Mouse (Mus musculus) embryonic facial prominence, embryonic 11.5 days (tissue): ENCODE results near the gene Fgfr2. TPM values are rescaled to one million over a fixed set of nuclear protein-coding genes. Genes with fewer than 3 reads are reported as not detected.
"Not testable (repeated sequence)": the region's sequence is repeated elsewhere in the genome, so short reads cannot be mapped to it uniquely, and the experiment has no call there.

Experiments used
- ATAC-seq: fragments of 200-750 bp; cut with Nextera tagmentation; replicated peaks from 2 replicates; pipeline ENCODE4 v1.8.0; 2017; ENCODE audit warnings: low read depth; ENCODE audit not compliant: insufficient number of reproducible peaks, low FRiP score, low TSS enrichment
- DNase-seq: peaks from one replicate; pipeline ENCODE4 v3.0.0-alpha.2; 2015; ENCODE audit warnings: low spot score
- H3K27ac ChIP-seq: fragments of 300-500 bp; sonication (generic); replicated peaks from 2 replicates; pipeline ENCODE4 v1.5.1; 2014; ENCODE audit warnings: mild to moderate bottlenecking, low read depth, low read length, control low read depth
- H3K27me3 ChIP-seq: fragments of 300-500 bp; sonication (generic); 2 replicates; pipeline ENCODE4 v1.6.1; 2014; ENCODE audit warnings: mild to moderate bottlenecking, low read length, moderate library complexity, mixed read lengths; ENCODE audit not compliant: control insufficient read depth, insufficient read depth
- H3K36me3 ChIP-seq: fragments of 300-500 bp; sonication (generic); replicated peaks from 2 replicates; pipeline ENCODE4 v1.6.1; 2014; ENCODE audit warnings: low read depth, mild to moderate bottlenecking, low read length, moderate library complexity, mixed read lengths; ENCODE audit not compliant: control insufficient read depth, insufficient read depth
- H3K4me1 ChIP-seq: fragments of 300-500 bp; sonication (generic); 2 replicates; pipeline ENCODE4 v1.6.1; 2014; ENCODE audit warnings: low read length, mixed read lengths; ENCODE audit not compliant: control insufficient read depth, insufficient read depth
- H3K4me2 ChIP-seq: fragments of 300-500 bp; sonication (generic); 2 replicates; pipeline ENCODE4 v1.6.1; 2014; ENCODE audit warnings: low read depth, mild to moderate bottlenecking, control low read depth, low read length, moderate library complexity
- H3K4me3 ChIP-seq: fragments of 300-500 bp; sonication (generic); 2 replicates; pipeline ENCODE4 v1.5.1; 2014; ENCODE audit warnings: low read depth, low read length, control low read depth
- H3K9ac ChIP-seq: fragments of 300-500 bp; sonication (generic); replicated peaks from 2 replicates; pipeline ENCODE4 v1.6.1; 2014; ENCODE audit warnings: mild to moderate bottlenecking, control low read depth, low read length
- H3K9me3 ChIP-seq: fragments of 300-500 bp; sonication (generic); replicated peaks from 2 replicates; pipeline ENCODE4 v1.6.1; 2016; ENCODE audit warnings: mild to moderate bottlenecking, low read length, inconsistent platforms, mixed read lengths; ENCODE audit not compliant: control insufficient read depth
- WGBS: fragments of 180-500 bp; shearing (Covaris S2); extraction: QIAGEN DNeasy Blood & Tissue Kit; methylation state at CpG from one replicate; pipeline ENCODE4 v1.1.7; 2014; 5-methylcytosine and 5-hydroxymethylcytosine counted together
- polyA plus RNA-seq: library from polyadenylated mRNA; unstranded; fragments of >200 nt; fragmentation: Nextera tagmentation; extraction: Ambion mirVana; gene quantifications from 2 replicates; pipeline ENCODE4 v1.2.1, GENCODE M21; 2014

Fgfr2 gene
- polyA plus RNA-seq, 1 experiment from 2014 or later, result 75.6 TPM

DNA sequence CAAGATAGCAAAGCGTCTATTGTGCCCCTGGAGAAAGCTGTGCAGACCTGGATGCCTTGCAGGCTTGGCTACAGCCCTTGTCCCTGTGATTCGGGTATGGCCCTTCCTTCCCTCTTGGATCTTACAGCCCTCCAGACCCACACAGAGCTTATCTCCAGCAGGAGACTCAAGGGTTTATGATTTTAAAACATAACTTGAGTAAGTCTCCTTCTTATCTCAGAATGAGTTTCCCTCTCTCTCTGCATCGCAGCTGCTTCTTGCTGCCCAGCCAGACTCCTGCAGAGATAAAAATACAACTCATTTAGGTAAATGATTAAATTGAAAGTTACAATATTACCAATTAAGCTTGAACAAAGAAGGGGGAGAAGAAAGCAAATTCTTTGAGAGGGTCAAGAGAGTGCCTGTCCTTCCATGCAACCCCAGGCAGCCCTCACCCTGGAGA, 2988.2 kb downstream of the Fgfr2 start:
- 56% methylated on average over 3 of the region's 3 CpGs for WGBS
- Histone ChIP-seq H3K4me2 (no peak overlapping the region), H3K36me3 (no peaks in the 10 kb centered on the region), H3K9me3 (no peaks in the 10 kb centered on the region), H3K27ac (no peak overlapping the region), H3K9ac (no peak overlapping the region), H3K27me3 (no peaks in the 10 kb centered on the region), H3K4me1 (no peaks in the 10 kb centered on the region), H3K4me3 (no peak overlapping the region)
- ATAC-seq (no peak), DNase-seq (no peak)

DNA sequence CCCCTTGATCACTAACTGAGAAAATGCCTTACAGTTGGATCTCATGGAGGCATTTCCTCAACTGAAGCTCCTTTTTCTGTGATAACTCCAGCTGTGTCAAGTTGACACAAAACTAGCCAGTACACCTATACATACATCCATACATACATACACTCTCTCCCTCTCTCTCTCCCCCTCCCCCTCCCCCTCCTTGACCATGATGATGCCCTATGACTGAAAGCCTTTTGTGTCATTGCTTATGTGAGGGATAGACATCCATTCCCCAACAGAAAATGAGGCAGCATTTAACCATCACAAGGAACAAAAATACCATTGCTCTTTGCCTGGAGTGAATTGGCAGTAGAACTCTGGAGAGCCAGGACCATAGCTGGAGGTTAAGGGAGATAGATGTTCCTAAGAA, 2988.7 kb downstream of the Fgfr2 start:
- not testable (repeated sequence) for ATAC-seq, DNase-seq

DNA sequence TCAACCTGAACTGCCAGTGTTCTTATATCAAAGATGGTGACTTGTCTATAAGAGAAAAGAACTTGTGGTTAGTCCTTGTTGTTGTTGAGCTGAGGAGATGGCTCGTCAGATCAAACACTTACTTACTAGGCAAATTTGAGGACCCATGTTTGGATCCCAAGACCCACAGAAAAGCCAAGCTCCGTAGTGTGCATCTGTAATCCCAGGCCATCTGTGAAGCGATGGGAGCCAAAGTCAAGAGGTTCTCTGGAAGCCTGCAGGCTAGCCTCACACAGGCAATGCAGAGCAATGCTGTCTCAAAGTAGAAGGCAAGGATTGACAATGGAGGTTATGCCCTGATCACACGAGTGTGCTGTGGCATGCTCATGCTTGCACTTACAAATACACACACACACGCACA, 2992.9 kb downstream of the Fgfr2 start:
- no peaks in the 10 kb centered on the region for H3K9me3 ChIP-seq
- DNase-seq (no peak), ATAC-seq (no peak)
- H3K36me3 ChIP-seq, result no peaks in the 10 kb centered on the region
- H3K4me1 ChIP-seq, result no peaks in the 10 kb centered on the region
- H3K4me2 ChIP-seq, result no peak overlapping the region
- WGBS, result 94% methylated on average over 5 of the region's 5 CpGs
- no peak overlapping the region for H3K4me3 ChIP-seq
- no peaks in the 10 kb centered on the region for H3K27me3 ChIP-seq
- no peak overlapping the region for H3K27ac ChIP-seq
- no peak overlapping the region for H3K9ac ChIP-seq

More for the DNA sequence above, 2988.7 kb downstream of the Fgfr2 start:
- H3K27ac ChIP-seq, H3K4me2 ChIP-seq, H3K27me3 ChIP-seq, H3K9ac ChIP-seq, H3K9me3 ChIP-seq, H3K4me1 ChIP-seq, H3K36me3 ChIP-seq, H3K4me3 ChIP-seq: not testable (repeated sequence)

DNA sequence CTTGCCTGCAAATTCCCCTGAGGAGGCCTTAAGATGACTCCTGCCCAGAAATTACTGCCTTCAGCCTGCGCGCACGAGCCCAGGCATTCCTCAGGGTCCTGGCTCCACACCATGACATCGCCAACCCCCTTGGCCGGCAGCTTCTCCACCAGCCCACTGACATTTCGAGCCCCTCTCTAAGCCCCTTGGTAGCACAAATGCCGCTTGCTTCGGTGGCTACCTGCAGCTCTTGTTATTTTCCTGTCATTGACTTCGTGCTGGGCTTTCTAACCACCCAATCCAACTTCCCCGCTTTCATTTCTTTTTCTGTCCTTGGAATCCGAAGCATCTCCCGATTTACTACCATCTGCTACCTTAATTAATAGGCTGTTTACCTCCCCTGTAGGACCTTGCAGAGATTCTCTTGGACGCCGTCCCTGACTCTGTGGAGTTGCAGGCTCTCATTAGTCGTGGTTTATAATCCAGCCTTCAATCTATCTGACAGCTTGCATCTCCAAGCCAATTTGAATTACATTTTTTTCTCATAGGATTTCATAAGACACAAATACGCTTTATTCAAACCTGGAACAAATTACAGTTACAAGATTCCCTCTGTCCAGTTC, 2993.7 kb downstream of the Fgfr2 start:
- WGBS, result 22% methylated on average over 16 of the region's 16 CpGs
- H3K9ac ChIP-seq, result no peak overlapping the region
- no peak overlapping the region for H3K27ac ChIP-seq
- no peak overlapping the region for H3K4me3 ChIP-seq
- no peak overlapping the region for H3K4me2 ChIP-seq
- H3K36me3 ChIP-seq, result no peaks in the 10 kb centered on the region
- H3K9me3 ChIP-seq, result no peaks in the 10 kb centered on the region
- no peak for ATAC-seq
- DNase-seq, result no peak
- H3K27me3 ChIP-seq, result no peaks in the 10 kb centered on the region
- H3K4me1 ChIP-seq, result no peaks in the 10 kb centered on the region

DNA sequence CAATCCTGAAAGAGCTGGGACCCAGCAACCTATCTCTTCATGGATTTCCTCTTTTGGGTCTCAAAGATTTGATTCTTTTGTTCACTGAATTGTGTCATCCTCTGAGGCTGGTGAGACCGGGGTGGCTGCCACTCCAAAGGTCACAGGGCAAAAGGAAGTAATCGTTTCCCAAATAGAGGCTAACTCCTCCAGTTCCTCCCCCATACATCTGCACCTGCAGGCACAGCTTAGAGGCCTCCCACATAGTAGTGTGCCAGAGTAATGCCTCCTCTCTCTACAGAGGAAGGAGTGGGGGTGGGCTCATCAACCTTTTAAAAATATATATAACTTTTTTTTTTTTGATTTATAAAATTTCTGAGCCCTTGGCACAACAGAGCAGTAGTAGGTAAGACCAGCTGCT, 3001.6 kb downstream of the Fgfr2 start:
- Histone ChIP-seq H3K4me1 (no peaks in the 10 kb centered on the region), H3K9ac (no peak overlapping the region), H3K4me2 (no peak overlapping the region), H3K4me3 (no peak overlapping the region), H3K27ac (no peak overlapping the region), H3K36me3 (no peaks in the 10 kb centered on the region), H3K27me3 (no peaks in the 10 kb centered on the region), H3K9me3 (no peaks in the 10 kb centered on the region)
- no peak for ATAC-seq
- 6% methylated on average over 2 of the region's 2 CpGs for WGBS
- DNase-seq, result no peak

DNA sequence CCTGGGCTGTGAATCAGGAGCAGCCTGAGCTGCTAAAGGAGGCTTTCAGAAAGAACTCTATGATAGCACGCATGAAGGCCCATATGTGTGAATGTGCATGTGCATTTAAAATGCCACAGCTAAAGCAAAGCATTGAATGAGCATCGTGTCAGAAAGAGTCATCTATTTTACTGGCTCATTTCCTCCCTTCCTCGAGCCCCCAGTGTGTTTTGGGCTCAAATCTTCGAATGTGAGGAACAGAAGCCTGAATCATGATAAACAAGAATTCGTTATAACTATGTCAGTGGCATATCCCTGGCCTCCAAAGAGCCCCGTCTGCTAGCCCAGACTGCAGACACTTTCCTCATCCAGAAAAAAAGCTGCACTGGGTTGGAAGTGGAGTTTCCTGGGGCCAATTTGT, 3003.7 kb downstream of the Fgfr2 start:
- no peaks in the 10 kb centered on the region for H3K9me3 ChIP-seq
- WGBS, result 58% methylated on average over 6 of the region's 6 CpGs
- ATAC-seq (no peak), DNase-seq (no peak)
- H3K4me3 ChIP-seq, result no peak overlapping the region
- no peaks in the 10 kb centered on the region for H3K4me1 ChIP-seq
- no peaks in the 10 kb centered on the region for H3K36me3 ChIP-seq
- no peak overlapping the region for H3K4me2 ChIP-seq
- H3K27me3 ChIP-seq, result no peaks in the 10 kb centered on the region
- H3K9ac ChIP-seq, result no peak overlapping the region
- no peak overlapping the region for H3K27ac ChIP-seq

DNA sequence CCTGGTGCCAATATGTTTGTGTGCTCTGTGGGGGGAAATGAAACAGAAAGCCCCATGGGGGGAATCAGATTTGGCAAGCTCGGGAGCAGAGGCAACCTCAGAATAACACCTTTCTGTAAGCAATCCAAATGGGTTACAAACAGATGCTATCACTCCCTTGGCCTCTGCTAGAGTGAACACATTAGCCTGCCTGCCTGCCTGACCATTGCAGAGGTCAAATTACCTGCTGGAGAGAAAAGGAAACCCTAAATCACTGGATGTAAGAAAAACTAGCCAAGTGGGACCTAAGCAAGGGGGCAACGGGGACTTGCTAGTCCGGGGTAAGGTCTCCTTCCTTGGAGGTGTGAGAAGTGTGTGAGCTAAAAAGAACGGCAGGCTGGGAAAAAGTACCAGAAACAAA, 3004.4 kb downstream of the Fgfr2 start:
- H3K4me3 ChIP-seq, result no peak overlapping the region
- H3K36me3 ChIP-seq, result no peaks in the 10 kb centered on the region
- no peak overlapping the region for H3K9ac ChIP-seq
- no peaks in the 10 kb centered on the region for H3K9me3 ChIP-seq
- no peak overlapping the region for H3K4me2 ChIP-seq
- no peak for ATAC-seq
- WGBS, result 30% methylated on average over 4 of the region's 4 CpGs
- no peak overlapping the region for H3K27ac ChIP-seq
- no peak for DNase-seq
- H3K4me1 ChIP-seq, result no peaks in the 10 kb centered on the region
- no peaks in the 10 kb centered on the region for H3K27me3 ChIP-seq

DNA sequence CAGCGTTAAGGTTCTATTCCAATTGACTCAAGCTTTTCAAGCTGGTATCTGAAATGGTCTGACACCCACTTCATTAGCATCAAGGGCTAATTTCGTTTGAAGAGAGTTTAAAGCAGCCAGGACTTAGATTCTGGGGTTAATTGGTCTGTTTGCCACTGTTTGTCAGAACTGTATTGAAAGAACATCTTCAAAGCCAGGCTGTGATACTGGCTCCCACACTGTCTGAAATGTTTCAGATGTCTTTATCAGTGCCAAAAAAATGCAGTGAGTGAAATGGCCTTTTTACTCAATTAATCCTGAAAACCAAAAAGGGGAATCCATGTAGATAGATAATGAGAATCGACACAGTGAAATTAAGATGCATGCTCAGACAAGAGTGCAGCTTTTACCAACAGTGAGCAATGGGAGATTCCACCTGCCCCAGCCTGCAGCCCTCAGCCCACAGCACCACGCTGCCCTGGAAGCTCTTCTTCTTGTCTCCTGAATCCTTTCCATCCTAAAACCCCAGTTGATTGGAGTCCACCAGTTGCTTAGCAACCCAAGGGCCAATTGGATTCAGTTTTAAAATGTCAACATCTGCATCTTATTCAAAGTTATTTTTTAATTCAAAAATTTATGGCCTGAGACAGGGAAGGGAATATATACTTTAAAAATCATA, 3005.6 kb downstream of the Fgfr2 start:
- WGBS, result 43% methylated on average over 4 of the region's 4 CpGs
- Histone ChIP-seq H3K36me3 (no peaks in the 10 kb centered on the region), H3K4me1 (no peaks in the 10 kb centered on the region), H3K9ac (no peak overlapping the region), H3K27me3 (no peaks in the 10 kb centered on the region), H3K9me3 (no peaks in the 10 kb centered on the region), H3K4me2 (no peak overlapping the region), H3K4me3 (no peak overlapping the region), H3K27ac (no peak overlapping the region)
- DNase-seq (no peak), ATAC-seq (no peak)
